Comparison of ENCODE assay signal across 14 mouse cellular contexts in genomic region chr5:112225591-112225990, GRCm38 (mm10). TPM values are rescaled to one million over a fixed set of nuclear protein-coding genes. Genes with fewer than 3 reads are reported as not detected.
DNase-seq lines count a peak whose midpoint lies in the region; ATAC-seq and TF ChIP-seq lines count a peak whose summit lies in the region.
"Had no signal": no experiment of that assay in that cellular context is flagged by ENCODE, and none has a peak within 500 bp of the region (broad histone marks: within the 10 kb centered on the region; RNA-seq: fewer than 3 reads in every experiment).

No protein-coding gene starts in this region.

- peaks cover 38% of the 10 kb centered on the region for H3K36me3 ChIP-seq in embryonic facial prominence, embryonic 10.5 days (replicated peaks)
- peaks cover 50% of the 10 kb centered on the region for H3K36me3 ChIP-seq in forebrain, embryonic 12.5 days (replicated peaks)
- peaks cover 32% of the 10 kb centered on the region for H3K36me3 ChIP-seq in hindbrain, embryonic 15.5 days
- peaks cover 13% of the 10 kb centered on the region for H3K36me3 ChIP-seq in midbrain, postnatal 0 days (ENCODE audit: insufficient read depth, low read length)
- H3K36me3 ChIP-seq in liver, embryonic 11.5 days (ENCODE audit: control insufficient read depth, insufficient read depth, low read length), result no peaks in the 10 kb centered on the region
- H3K36me3 ChIP-seq: heart, embryonic 13.5 days had no signal

- H3K9ac ChIP-seq in forebrain, embryonic 12.5 days, result peak overlapping the region; percentile 95
- peak overlapping the region; percentile 35 for H3K9ac ChIP-seq in hindbrain, embryonic 15.5 days
- H3K9ac ChIP-seq in midbrain, postnatal 0 days (replicated peaks; ENCODE audit: low read length, poor library complexity, severe bottlenecking), result peak overlapping the region; percentile 93
- H3K9ac ChIP-seq in liver, embryonic 11.5 days (ENCODE audit: low read depth, low read length), result no peak overlapping the region
- H3K9ac ChIP-seq: heart, embryonic 13.5 days had no signal

- H3K4me2 ChIP-seq in forebrain, embryonic 12.5 days, result peak overlapping the region; percentile 83
- peak overlapping the region; percentile 93 for H3K4me2 ChIP-seq in hindbrain, embryonic 15.5 days
- H3K4me2 ChIP-seq in midbrain, postnatal 0 days (ENCODE audit: low read depth, low read length, poor library complexity, severe bottlenecking), result peak overlapping the region; percentile 88
- H3K4me2 ChIP-seq in liver, embryonic 11.5 days, result no peak overlapping the region
- H3K4me2 ChIP-seq: heart, embryonic 13.5 days had no signal

- 62% methylated on average over 6 of the region's 6 CpGs for WGBS in embryonic facial prominence, embryonic 10.5 days
- WGBS in forebrain, embryonic 12.5 days, result 13% methylated on average over 6 of the region's 6 CpGs
- 7% methylated on average over 6 of the region's 6 CpGs for WGBS in hindbrain, embryonic 15.5 days
- 11% methylated on average over 6 of the region's 6 CpGs for WGBS in midbrain, postnatal 0 days
- 81% methylated on average over 6 of the region's 6 CpGs for WGBS in liver, embryonic 11.5 days

- peaks cover 69% of the 10 kb centered on the region for H3K27me3 ChIP-seq in embryonic facial prominence, embryonic 10.5 days (replicated peaks; ENCODE audit: low read depth, poor library complexity, severe bottlenecking)
- H3K27me3 ChIP-seq in forebrain, embryonic 12.5 days, result no peaks in the 10 kb centered on the region
- H3K27me3 ChIP-seq in hindbrain, embryonic 15.5 days, result no peaks in the 10 kb centered on the region
- no peaks in the 10 kb centered on the region for H3K27me3 ChIP-seq in midbrain, postnatal 0 days (ENCODE audit: insufficient read depth, low read length)
- peaks cover 69% of the 10 kb centered on the region for H3K27me3 ChIP-seq in liver, embryonic 11.5 days (replicated peaks; ENCODE audit: control insufficient read depth, insufficient read depth, low read length)

- peak overlapping the region; percentile 91 for H3K27ac ChIP-seq in embryonic facial prominence, embryonic 10.5 days (replicated peaks)
- peak overlapping the region; percentile 98 for H3K27ac ChIP-seq in forebrain, embryonic 12.5 days
- 0 out of 2 replicates have a peak overlapping the region, but pooled peaks have one; percentile 54 for H3K27ac ChIP-seq in hindbrain, embryonic 15.5 days (replicated peaks)
- no peak overlapping the region for H3K27ac ChIP-seq in midbrain, postnatal 0 days (ENCODE audit: low read depth, low read length)
- no peak overlapping the region for H3K27ac ChIP-seq in liver, embryonic 11.5 days (ENCODE audit: low read depth, low read length)
- H3K27ac ChIP-seq: gastrocnemius, adult 2 months; heart, embryonic 13.5 days had no signal

- peaks cover 67% of the 10 kb centered on the region for H3K4me1 ChIP-seq in embryonic facial prominence, embryonic 10.5 days
- H3K4me1 ChIP-seq in forebrain, embryonic 12.5 days, result peaks cover 78% of the 10 kb centered on the region
- H3K4me1 ChIP-seq in hindbrain, embryonic 15.5 days (replicated peaks), result peaks cover 59% of the 10 kb centered on the region
- H3K4me1 ChIP-seq in midbrain, postnatal 0 days (ENCODE audit: insufficient read depth, low read length), result peaks cover 14% of the 10 kb centered on the region; the same call in 1 of the 2 replicates
- H3K4me1 ChIP-seq in liver, embryonic 11.5 days (replicated peaks; ENCODE audit: control insufficient read depth, insufficient read depth, low read length), result peaks cover 5% of the 10 kb centered on the region

- DNase-seq in embryonic facial prominence, embryonic 10.5 days (ENCODE audit: low spot score), result no peak
- DNase-seq in midbrain, postnatal 0 days (ENCODE audit: low spot score), result no peak
- DNase-seq in adipocyte (ENCODE audit: low spot score), result no peak
- no peak for DNase-seq in liver, embryonic 11.5 days (ENCODE audit: low spot score)
- no peak for DNase-seq in testis, postnatal 14 days (ENCODE audit: low spot score)
- DNase-seq: cerebellum, adult 9-10 months; gastrocnemius, adult 2 months; kidney, postnatal 10 days; layer of hippocampus, postnatal 36 days had no signal

- 0 out of 2 replicates have a peak, but pooled peaks have one; percentile 5 for ATAC-seq in forebrain, embryonic 12.5 days (ENCODE audit: low FRiP score)
- ATAC-seq in hindbrain, embryonic 15.5 days (ENCODE audit: low FRiP score, low read depth), result no peak
- ATAC-seq in midbrain, postnatal 0 days (ENCODE audit: low FRiP score), result no peak
- ATAC-seq in liver, embryonic 11.5 days (replicated peaks; ENCODE audit: low FRiP score), result no peak
- no peak for ATAC-seq in erythroblast, adult 5-6 weeks (replicated peaks; ENCODE audit: low FRiP score, poor library complexity, severe bottlenecking)

- TF ChIP-seq CTCF in midbrain, postnatal 0 days (IDR thresholded peaks at IDR 0.05), result no peak

- H3K4me3 ChIP-seq in embryonic facial prominence, embryonic 10.5 days, result peak overlapping the region; percentile 69
- peak overlapping the region; percentile 74 for H3K4me3 ChIP-seq in forebrain, embryonic 12.5 days (replicated peaks)
- peak overlapping the region; percentile 72 for H3K4me3 ChIP-seq in hindbrain, embryonic 15.5 days
- H3K4me3 ChIP-seq in midbrain, postnatal 0 days (ENCODE audit: low read depth, low read length), result peak overlapping the region; percentile 69
- no peak overlapping the region for H3K4me3 ChIP-seq in liver, embryonic 11.5 days (ENCODE audit: low read depth, low read length)
- H3K4me3 ChIP-seq: gastrocnemius, adult 2 months; heart, embryonic 13.5 days had no signal

- H3K9me3 ChIP-seq in embryonic facial prominence, embryonic 10.5 days, result no peaks in the 10 kb centered on the region
- H3K9me3 ChIP-seq in forebrain, embryonic 12.5 days, result no peaks in the 10 kb centered on the region
- H3K9me3 ChIP-seq in hindbrain, embryonic 15.5 days, result no peaks in the 10 kb centered on the region
- no peaks in the 10 kb centered on the region for H3K9me3 ChIP-seq in midbrain, postnatal 0 days (ENCODE audit: low read length)
- H3K9me3 ChIP-seq in liver, embryonic 11.5 days (ENCODE audit: control insufficient read depth, low read length), result no peaks in the 10 kb centered on the region
- H3K9me3 ChIP-seq: heart, embryonic 13.5 days had no signal

RNA-seq across cellular contexts. Expression of gene Cryba4, which starts 26.7 kb away (rescaled TPM):
- 0.35 and 0.69 TPM in 2 replicates for polyA plus RNA-seq in embryonic facial prominence, embryonic 10.5 days (2016; fragmentation: Nextera tagmentation; extraction: Ambion mirVana)
- polyA plus RNA-seq in forebrain, embryonic 12.5 days (2016; fragmentation: Nextera tagmentation; extraction: Ambion mirVana), result 1.2 and 1.4 TPM in 2 replicates
- polyA plus RNA-seq in hindbrain, embryonic 15.5 days (2015; fragmentation: Nextera tagmentation; extraction: Ambion mirVana), result 1.4 and 1.5 TPM in 2 replicates
- total RNA-seq in midbrain, postnatal 0 days (2014; rRNA removed), result 1.6 and 2.4 TPM in 2 replicates
- 2.5 and 2.9 TPM in 2 replicates for polyA plus RNA-seq in midbrain, postnatal 0 days (2015; fragmentation: Nextera tagmentation; extraction: Ambion mirVana)
- polyA plus RNA-seq in liver, embryonic 11.5 days (2014; fragmentation: Nextera tagmentation; extraction: Ambion mirVana), result 0.84 and 1.3 TPM in 2 replicates
- total RNA-seq in erythroblast, adult 5-6 weeks (2015; ENCODE audit: low replicate concordance), result 3.3 TPM in 1 of 2 replicates, not detected in the other
- not detected in 2 replicates for total RNA-seq in erythroblast, adult 5-6 weeks (2017; ENCODE audit: low replicate concordance)
- total RNA-seq: CH12.LX had no signal

RNA-seq across cellular contexts. Expression of gene Crybb1, which starts 30.0 kb away (rescaled TPM):
- polyA plus RNA-seq in embryonic facial prominence, embryonic 10.5 days (2016; fragmentation: Nextera tagmentation; extraction: Ambion mirVana), result 0.20 and 0.80 TPM in 2 replicates
- polyA plus RNA-seq in forebrain, embryonic 12.5 days (2016; fragmentation: Nextera tagmentation; extraction: Ambion mirVana), result 1.2 and 1.3 TPM in 2 replicates
- polyA plus RNA-seq in hindbrain, embryonic 15.5 days (2015; fragmentation: Nextera tagmentation; extraction: Ambion mirVana), result 3.9 and 5.3 TPM in 2 replicates
- 7.2 and 11.5 TPM in 2 replicates for total RNA-seq in midbrain, postnatal 0 days (2014; rRNA removed)
- polyA plus RNA-seq in midbrain, postnatal 0 days (2015; fragmentation: Nextera tagmentation; extraction: Ambion mirVana), result 13.1 and 13.2 TPM in 2 replicates
- 0.31 and 0.45 TPM in 2 replicates for polyA plus RNA-seq in liver, embryonic 11.5 days (2014; fragmentation: Nextera tagmentation; extraction: Ambion mirVana)
- total RNA-seq in erythroblast, adult 5-6 weeks (2015; ENCODE audit: low replicate concordance), result not detected in 2 replicates
- not detected in 2 replicates for total RNA-seq in erythroblast, adult 5-6 weeks (2017; ENCODE audit: low replicate concordance)
- total RNA-seq: CH12.LX had no signal

RNA-seq across cellular contexts. Expression of gene Tpst2, which starts 50.9 kb away (rescaled TPM):
- polyA plus RNA-seq in embryonic facial prominence, embryonic 10.5 days (2016; fragmentation: Nextera tagmentation; extraction: Ambion mirVana), result 34.0 and 35.9 TPM in 2 replicates
- polyA plus RNA-seq in forebrain, embryonic 12.5 days (2016; fragmentation: Nextera tagmentation; extraction: Ambion mirVana), result 27.1 and 28.6 TPM in 2 replicates
- polyA plus RNA-seq in hindbrain, embryonic 15.5 days (2015; fragmentation: Nextera tagmentation; extraction: Ambion mirVana), result 28.5 and 31.8 TPM in 2 replicates
- total RNA-seq in midbrain, postnatal 0 days (2014; rRNA removed), result 37.3 and 41.1 TPM in 2 replicates
- polyA plus RNA-seq in midbrain, postnatal 0 days (2015; fragmentation: Nextera tagmentation; extraction: Ambion mirVana), result 37.1 and 37.8 TPM in 2 replicates
- 66.0 and 66.7 TPM in 2 replicates for polyA plus RNA-seq in liver, embryonic 11.5 days (2014; fragmentation: Nextera tagmentation; extraction: Ambion mirVana)
- 11.7 and 14.0 TPM in 2 replicates for total RNA-seq in erythroblast, adult 5-6 weeks (2015; ENCODE audit: low replicate concordance)
- 5.0 and 6.4 TPM in 2 replicates for total RNA-seq in erythroblast, adult 5-6 weeks (2017; ENCODE audit: low replicate concordance)

Comparison
In these comparisons a context has a peak if more than half of its experiments do, and no peak if none do; other contexts are left out.
1. H3K27ac ChIP-seq: peak in embryonic facial prominence, embryonic 10.5 days (single experiment), forebrain, embryonic 12.5 days (single experiment) and hindbrain, embryonic 15.5 days (single experiment); none in midbrain, postnatal 0 days (single experiment) and liver, embryonic 11.5 days (single experiment).